Mouse (Mus musculus) liver, embryonic 14.5 days (tissue): ENCODE results near the gene Ccdc84. TPM values are rescaled to one million over a fixed set of nuclear protein-coding genes. Genes with fewer than 3 reads are reported as not detected.
A peak's percentile ranks its signal among the peaks of the same experiment; 100 is the strongest.

Experiments
- ATAC-seq: fragments of 200-750 bp; cut with Nextera tagmentation; 2 replicates; pipeline ENCODE4 v1.8.0; 2017; ENCODE audit warnings: moderate number of reproducible peaks, mild to moderate bottlenecking, moderate library complexity; ENCODE audit not compliant: insufficient read depth
- DNase-seq, 3 experiments: peaks; one replicate each; pipeline ENCODE4 v3.0.0-alpha.2; 2012 to 2013; ENCODE audit warnings: low read depth in 3 of 3, low spot score in 3 of 3
- H3K27ac ChIP-seq: fragments of 300-500 bp; sonication (generic); 2 replicates; pipeline ENCODE4 v1.5.1; 2014; ENCODE audit warnings: moderate library complexity, mild to moderate bottlenecking, control low read depth, inconsistent platforms
- H3K27me3 ChIP-seq: fragments of 300-500 bp; sonication (generic); 2 replicates; pipeline ENCODE4 v1.6.1; 2014; ENCODE audit warnings: mild to moderate bottlenecking, low read length, moderate library complexity; ENCODE audit not compliant: control insufficient read depth, insufficient read depth
- H3K36me3 ChIP-seq: fragments of 300-500 bp; sonication (generic); replicated peaks from 2 replicates; pipeline ENCODE4 v1.6.1; 2014; ENCODE audit warnings: low read depth; ENCODE audit not compliant: control insufficient read depth, insufficient read depth
- H3K4me1 ChIP-seq, 2 experiments: fragments of 200-500 bp in 1 of 2; fragments of 300-500 bp in 1 of 2; sonication (generic) in 1 of 2; replicated peaks; 2 replicates each; pipeline ENCODE4 v1.6.1; 2012 to 2014; ENCODE audit warnings: antibody characterized with exemption in 1 of 2, inconsistent platforms in 1 of 2, low read length in 1 of 2; ENCODE audit not compliant: control insufficient read depth in 2 of 2, insufficient read depth in 2 of 2
- H3K4me2 ChIP-seq: fragments of 300-500 bp; sonication (generic); 2 replicates; pipeline ENCODE4 v1.6.1; 2014; ENCODE audit warnings: low read depth, mild to moderate bottlenecking, control low read depth, moderate library complexity
- H3K4me3 ChIP-seq, 2 experiments: fragments of 200-500 bp in 1 of 2; fragments of 300-500 bp in 1 of 2; sonication (generic) in 1 of 2; 2 replicates each; pipeline ENCODE4 v1.5.1; 2012 to 2014; ENCODE audit warnings: low read depth in 2 of 2, low read length in 2 of 2, mild to moderate bottlenecking in 2 of 2, control low read depth in 1 of 2, inconsistent platforms in 1 of 2, moderate library complexity in 1 of 2; ENCODE audit not compliant: insufficient read depth in 1 of 2
- H3K9ac ChIP-seq: fragments of 300-500 bp; sonication (generic); replicated peaks from 2 replicates; pipeline ENCODE4 v1.6.1; 2014; ENCODE audit warnings: mild to moderate bottlenecking, control low read depth, moderate library complexity
- H3K9me3 ChIP-seq: fragments of 300-500 bp; sonication (generic); 2 replicates; pipeline ENCODE4 v1.6.1; 2016; ENCODE audit warnings: low read length, mixed read lengths; ENCODE audit not compliant: control insufficient read depth
- CTCF ChIP-seq: IDR thresholded peaks from 2 replicates; pipeline ENCODE4 v1.5.1; 2016; ENCODE audit warnings: antibody characterized with exemption, low read depth, control low read depth
- EP300 ChIP-seq: IDR thresholded peaks from 2 replicates; pipeline ENCODE4 v1.6.1; 2016; ENCODE audit warnings: antibody characterized with exemption, low read depth
- WGBS: fragments of 180-500 bp; shearing (Covaris S2); extraction: QIAGEN DNeasy Blood & Tissue Kit; methylation state at CpG from one replicate; pipeline ENCODE4 v1.1.7; 2014; ENCODE audit not compliant: insufficient replicate concordance; 5-methylcytosine and 5-hydroxymethylcytosine counted together
- polyA plus RNA-seq, 2 experiments: library from polyadenylated mRNA; depleted of rRNA in 1 of 2; stranded (reverse) in 1 of 2; unstranded in 1 of 2; fragments of >200 nt; fragmentation: Nextera tagmentation in 1 of 2; extraction: Ambion mirVana in 1 of 2; gene quantifications; 2 replicates each; pipeline versions ENCODE4 v1.2.1 to v1.2.3; 2012 to 2014

Gene Ccdc84
- polyA plus RNA-seq, 2 experiments, result 10.0 to 16.3 TPM

DNA sequence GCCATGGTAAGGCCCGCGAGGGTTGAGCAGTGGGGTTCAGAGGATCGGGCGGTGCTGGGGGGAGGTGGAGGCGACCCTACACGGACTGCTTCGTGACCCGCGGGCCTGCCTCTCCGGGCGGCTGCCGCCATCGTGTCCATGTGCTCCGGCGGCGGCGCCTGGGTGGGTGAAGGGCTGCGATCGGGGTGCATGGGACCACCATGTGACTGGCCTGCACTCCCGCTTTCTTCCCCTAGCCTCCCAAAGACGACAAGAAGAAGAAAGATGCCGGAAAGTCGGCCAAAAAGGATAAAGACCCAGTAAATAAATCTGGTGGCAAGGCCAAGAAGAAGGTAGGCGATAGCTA lies 10.6 kb downstream of the Ccdc84 start:
- WGBS, result 0% methylated on average over 24 of the region's 24 CpGs
- no peak for TF ChIP-seq EP300
- TF ChIP-seq CTCF, result no peak
- Histone ChIP-seq H3K36me3 (peaks cover 50% of the 10 kb centered on the region), H3K9ac (peak overlapping the region; percentile 79), H3K27ac (peak overlapping the region; percentile 73), H3K27me3 (no peaks in the 10 kb centered on the region), H3K9me3 (no peaks in the 10 kb centered on the region), H3K4me2 (peak overlapping the region; percentile 95), H3K4me1 (peaks cover 10 to 34% of the 10 kb centered on the region in 2 experiments), H3K4me3 (peak overlapping the region; percentile 72 to 98)
- DNase-seq (no peak), ATAC-seq (no peak; the same call in 1 of the 2 replicates)

DNA sequence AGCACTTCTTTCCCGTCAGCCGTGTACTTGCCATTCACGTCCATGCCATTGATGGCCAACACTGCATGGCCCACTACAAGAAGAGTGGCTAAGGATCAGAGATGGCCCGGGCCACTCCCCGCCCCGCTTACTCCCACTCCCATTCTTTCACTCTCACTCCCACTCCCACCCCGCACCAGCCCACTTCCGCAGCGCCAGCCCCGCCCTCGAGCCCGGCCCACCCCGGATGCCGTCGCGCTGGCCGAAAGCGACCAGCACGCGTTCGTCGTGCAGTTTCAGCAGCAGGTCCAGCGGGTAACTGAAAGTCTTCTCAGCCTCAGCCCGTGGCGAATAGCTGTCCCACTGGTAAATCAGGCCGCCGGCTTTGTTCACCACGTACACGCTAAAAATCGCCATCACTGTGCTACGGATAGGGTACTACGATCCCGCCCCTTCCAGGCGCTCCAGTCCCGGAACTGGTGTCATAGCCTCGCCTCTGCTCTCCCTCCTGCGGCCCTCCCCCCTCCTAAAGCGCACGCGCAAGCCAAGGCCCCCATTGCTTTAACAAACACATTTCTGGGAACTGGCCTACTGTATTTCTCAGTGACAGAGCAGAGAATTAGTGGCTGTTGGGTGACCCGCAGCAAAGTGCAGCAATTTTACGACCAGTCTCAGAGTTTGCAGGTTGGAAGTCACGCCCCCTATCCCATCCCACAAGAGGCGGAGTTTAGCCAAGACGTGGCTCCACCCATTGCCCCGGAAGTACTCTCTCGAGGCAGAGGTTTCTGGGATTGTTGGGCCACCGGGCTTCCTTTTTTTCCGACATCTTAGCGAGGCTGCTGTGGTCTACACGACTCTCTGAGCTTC lies 11.2 kb downstream of the Ccdc84 start, which contains the start of the genes Rps25 and Trappc4:
TSS of gene Rps25 (plus strand) at position 234 of the 846 bp plus-strand sequence.
TSS of gene Trappc4 (minus strand) at position 695 of the 846 bp plus-strand sequence.
- Histone ChIP-seq H3K36me3 (peaks cover 50% of the 10 kb centered on the region), H3K27me3 (no peaks in the 10 kb centered on the region), H3K4me1 (peaks cover 10 to 30% of the 10 kb centered on the region in 2 experiments), H3K4me2 (peak within 1 kb of the TSS; percentile 95), H3K9me3 (no peaks in the 10 kb centered on the region), H3K9ac (peak within 1 kb of the TSS; percentile 79), H3K4me3 (peak within 1 kb of the TSS; percentile 72 to 98), H3K27ac (peak within 1 kb of the TSS; percentile 73)
- under 1% methylated on average over 51 of the region's 51 CpGs for WGBS
- peak; percentile 95 for ATAC-seq
- no peak for TF ChIP-seq CTCF
- TF ChIP-seq EP300, result no peak
- DNase-seq, result peak; percentile 88 to 91 (median 90)

- DNase-seq, result no peak
- 79% methylated on average over 3 of the region's 3 CpGs for WGBS
- Histone ChIP-seq H3K27ac (no peak overlapping the region), H3K9ac (no peak overlapping the region), H3K4me1 (peaks cover 7 to 17% of the 10 kb centered on the region in 2 experiments), H3K4me2 (no peak overlapping the region), H3K4me3 (no peak overlapping the region), H3K36me3 (peaks cover 44% of the 10 kb centered on the region), H3K27me3 (no peaks in the 10 kb centered on the region), H3K9me3 (no peaks in the 10 kb centered on the region)
- no peak for TF ChIP-seq EP300
- TF ChIP-seq CTCF, result no peak
- ATAC-seq, result no peak
These were observed 13.4 kb downstream of the Ccdc84 start for GRCm38 (mm10) chr9:44405011-44405410.

GRCm38 (mm10) chr9:44401081-44401480 lies 17.3 kb downstream of the Ccdc84 start:
- Histone ChIP-seq H3K4me2 (no peak overlapping the region), H3K4me3 (no peak overlapping the region), H3K9me3 (no peaks in the 10 kb centered on the region), H3K4me1 (peaks cover 5 to 20% of the 10 kb centered on the region in 2 experiments; a peak in 3 of 4 replicates), H3K36me3 (peaks cover 29% of the 10 kb centered on the region), H3K27me3 (no peaks in the 10 kb centered on the region), H3K27ac (no peak overlapping the region), H3K9ac (no peak overlapping the region)
- no peak for DNase-seq
- TF ChIP-seq CTCF, result no peak
- ATAC-seq, result no peak
- WGBS, result 76% methylated on average over 4 of the region's 4 CpGs

- no peak for DNase-seq
- Histone ChIP-seq H3K9ac (no peak overlapping the region), H3K36me3 (peaks cover 29% of the 10 kb centered on the region), H3K27ac (no peak overlapping the region), H3K4me3 (no peak overlapping the region), H3K4me2 (no peak overlapping the region), H3K27me3 (no peaks in the 10 kb centered on the region), H3K4me1 (peaks cover 3 to 17% of the 10 kb centered on the region in 2 experiments; a peak in 3 of 4 replicates), H3K9me3 (no peaks in the 10 kb centered on the region)
- no peak for ATAC-seq
- WGBS, result 79% methylated on average over 6 of the region's 6 CpGs
- TF ChIP-seq CTCF (no peak), EP300 (no peak)
These were observed 18.6 kb downstream of the Ccdc84 start for GRCm38 (mm10) chr9:44399795-44400114.
